Mouse (Mus musculus) embryonic facial prominence, embryonic 14.5 days (tissue): Measurements from ENCODE around the gene Trim45. TPM values are rescaled to one million over a fixed set of nuclear protein-coding genes. Genes with fewer than 3 reads are reported as not detected.

ENCODE experiments used
- ATAC-seq: fragments of 200-750 bp; cut with Nextera tagmentation; 2 replicates; pipeline ENCODE4 v1.8.0; 2017; ENCODE audit warnings: low read depth, moderate number of reproducible peaks, moderate TSS enrichment
- DNase-seq: peaks from one replicate; pipeline ENCODE4 v3.0.0-alpha.2; 2015; ENCODE audit warnings: low spot score
- H3K27ac ChIP-seq: fragments of 300-500 bp; sonication (generic); replicated peaks from 2 replicates; pipeline ENCODE4 v1.5.1; 2014; ENCODE audit warnings: low read depth, mild to moderate bottlenecking, low read length, moderate library complexity
- H3K27me3 ChIP-seq: fragments of 300-500 bp; sonication (generic); replicated peaks from 2 replicates; pipeline ENCODE4 v1.6.1; 2014; ENCODE audit warnings: low read length; ENCODE audit not compliant: control insufficient read depth, insufficient read depth
- H3K36me3 ChIP-seq: fragments of 300-500 bp; sonication (generic); 2 replicates; pipeline ENCODE4 v1.6.1; 2014; ENCODE audit warnings: low read length, mixed read lengths; ENCODE audit not compliant: control insufficient read depth, insufficient read depth
- H3K4me1 ChIP-seq: fragments of 300-500 bp; sonication (generic); 2 replicates; pipeline ENCODE4 v1.6.1; 2014; ENCODE audit warnings: antibody characterized with exemption, low read length; ENCODE audit not compliant: control insufficient read depth, insufficient read depth
- H3K4me2 ChIP-seq: fragments of 300-500 bp; sonication (generic); 2 replicates; pipeline ENCODE4 v1.6.1; 2014; ENCODE audit warnings: low read depth, mild to moderate bottlenecking, low read length, moderate library complexity, mixed read lengths
- H3K4me3 ChIP-seq: fragments of 300-500 bp; sonication (generic); 2 replicates; pipeline ENCODE4 v1.5.1; 2014; ENCODE audit warnings: low read depth, mild to moderate bottlenecking, low read length
- H3K9ac ChIP-seq: fragments of 300-500 bp; sonication (generic); 2 replicates; pipeline ENCODE4 v1.6.1; 2014; ENCODE audit warnings: low read depth, mild to moderate bottlenecking, low read length, moderate library complexity, mixed read lengths
- H3K9me3 ChIP-seq: fragments of 300-500 bp; sonication (generic); 2 replicates; pipeline ENCODE4 v1.6.1; 2016; ENCODE audit warnings: low read length; ENCODE audit not compliant: control insufficient read depth
- WGBS: fragments of 180-500 bp; shearing (Covaris S2); extraction: QIAGEN DNeasy Blood & Tissue Kit; methylation state at CpG from one replicate; pipeline ENCODE4 v1.1.7; 2014; 5-methylcytosine and 5-hydroxymethylcytosine counted together
- polyA plus RNA-seq: library from polyadenylated mRNA; unstranded; fragments of >200 nt; fragmentation: Nextera tagmentation; extraction: Ambion mirVana; gene quantifications from 2 replicates; pipeline ENCODE4 v1.2.1, GENCODE M21; 2014

Trim45 gene
- 3.9 and 7.1 TPM in 2 replicates for polyA plus RNA-seq

- H3K36me3 ChIP-seq, result no peaks in the 10 kb centered on the region
- peak within 1 kb of the TSS; percentile 71 for H3K4me2 ChIP-seq
- DNase-seq (peak; percentile 100), ATAC-seq (peak; percentile 98)
- 0% methylated on average over 38 of the region's 39 CpGs for WGBS
- peak within 1 kb of the TSS; percentile 86 for H3K27ac ChIP-seq
- peak within 1 kb of the TSS; percentile 78 for H3K9ac ChIP-seq
- no peaks in the 10 kb centered on the region for H3K9me3 ChIP-seq
- peak within 1 kb of the TSS; percentile 48 for H3K4me3 ChIP-seq
- H3K27me3 ChIP-seq, result no peaks in the 10 kb centered on the region
- H3K4me1 ChIP-seq, result peaks cover 28% of the 10 kb centered on the region
These were observed at the start of gene Trim45 for GRCm38 (mm10) chr3:100921825-100922505. Trim45 (plus strand) TSS chr3:100922202.

- H3K36me3 ChIP-seq, result no peaks in the 10 kb centered on the region
- no peak overlapping the region for H3K4me3 ChIP-seq
- no peaks in the 10 kb centered on the region for H3K4me1 ChIP-seq
- ATAC-seq (no peak), DNase-seq (no peak)
- H3K4me2 ChIP-seq, result no peak overlapping the region
- H3K27ac ChIP-seq, result no peak overlapping the region
- 84% methylated on average over 4 of the region's 4 CpGs for WGBS
- H3K9me3 ChIP-seq, result no peaks in the 10 kb centered on the region
- H3K9ac ChIP-seq, result no peak overlapping the region
- no peaks in the 10 kb centered on the region for H3K27me3 ChIP-seq
These were observed 44.9 kb upstream of the Trim45 start for GRCm38 (mm10) chr3:100877057-100877456.

GRCm38 (mm10) chr3:100881403-100881802 is 40.6 kb upstream of the Trim45 start:
- no peak overlapping the region for H3K9ac ChIP-seq
- no peak overlapping the region for H3K4me2 ChIP-seq
- DNase-seq, result no peak
- no peaks in the 10 kb centered on the region for H3K4me1 ChIP-seq
- H3K27me3 ChIP-seq, result no peaks in the 10 kb centered on the region
- no peak overlapping the region for H3K4me3 ChIP-seq
- H3K27ac ChIP-seq, result no peak overlapping the region
- 68% methylated on average over 6 of the region's 6 CpGs for WGBS
- no peak for ATAC-seq
- no peaks in the 10 kb centered on the region for H3K36me3 ChIP-seq
- no peaks in the 10 kb centered on the region for H3K9me3 ChIP-seq

DNA sequence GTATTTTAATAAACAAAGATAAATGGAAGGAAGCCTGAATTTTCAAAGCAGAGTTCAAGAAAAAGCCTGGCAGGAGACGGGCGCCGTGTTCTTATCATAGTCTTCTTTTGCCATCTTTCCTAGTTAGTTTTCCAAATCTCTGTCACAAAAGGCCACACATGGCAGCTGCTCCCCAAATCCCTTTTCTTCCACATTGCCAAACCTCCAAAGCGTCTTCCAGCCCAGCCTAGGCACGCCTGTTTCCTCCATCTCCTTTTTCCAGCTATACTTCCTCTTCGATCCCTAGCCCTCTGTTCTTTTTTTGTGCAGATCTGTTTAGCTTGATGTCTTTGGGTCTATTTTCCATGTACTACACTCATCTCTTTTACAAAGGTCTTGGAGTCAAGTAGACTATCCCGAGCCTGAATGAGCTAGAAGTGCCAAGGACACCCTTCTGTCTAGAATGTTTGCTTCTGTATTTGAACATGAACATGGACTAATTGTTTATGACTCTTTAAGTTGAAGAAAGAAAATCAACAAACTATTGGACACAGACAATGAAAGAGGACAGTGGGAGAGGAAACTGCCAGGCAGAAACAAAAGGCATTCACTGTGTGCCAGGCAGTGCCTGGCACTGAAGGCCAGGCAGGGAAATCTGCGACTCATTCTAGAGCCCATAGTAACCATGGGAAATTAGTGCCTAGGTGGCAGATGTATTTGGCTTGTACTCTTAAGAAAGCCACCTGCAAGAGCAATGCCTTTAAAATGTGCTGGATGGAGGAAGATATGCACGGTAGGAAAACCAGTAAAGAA is 40.0 kb upstream of the Trim45 start:
- Histone ChIP-seq H3K36me3 (no peaks in the 10 kb centered on the region), H3K27me3 (no peaks in the 10 kb centered on the region), H3K4me1 (no peaks in the 10 kb centered on the region), H3K4me3 (no peak overlapping the region), H3K27ac (no peak overlapping the region), H3K9ac (no peak overlapping the region), H3K4me2 (no peak overlapping the region), H3K9me3 (0 out of 2 replicates have a peak, but pooled peaks cover 2% of the 10 kb centered on the region)
- ATAC-seq (no peak), DNase-seq (no peak)
- WGBS, result 88% methylated on average over 9 of the region's 9 CpGs

GRCm38 (mm10) chr3:100889234-100889633 is 32.8 kb upstream of the Trim45 start:
- 90% methylated on average over 1 of the region's 1 CpGs for WGBS
- Histone ChIP-seq H3K36me3 (no peaks in the 10 kb centered on the region), H3K9ac (no peak overlapping the region), H3K27me3 (no peaks in the 10 kb centered on the region), H3K4me2 (no peak overlapping the region), H3K9me3 (0 out of 2 replicates have a peak, but pooled peaks cover 2% of the 10 kb centered on the region), H3K4me3 (no peak overlapping the region), H3K4me1 (no peaks in the 10 kb centered on the region), H3K27ac (no peak overlapping the region)
- ATAC-seq (no peak), DNase-seq (no peak)

- no peaks in the 10 kb centered on the region for H3K4me1 ChIP-seq
- ATAC-seq (no peak), DNase-seq (no peak)
- no peak overlapping the region for H3K4me2 ChIP-seq
- no peak overlapping the region for H3K9ac ChIP-seq
- no peaks in the 10 kb centered on the region for H3K27me3 ChIP-seq
- H3K4me3 ChIP-seq, result no peak overlapping the region
- no peak overlapping the region for H3K27ac ChIP-seq
- H3K36me3 ChIP-seq, result no peaks in the 10 kb centered on the region
- 91% methylated on average over 3 of the region's 3 CpGs for WGBS
- H3K9me3 ChIP-seq, result 0 out of 2 replicates have a peak, but pooled peaks cover 2% of the 10 kb centered on the region
These were observed 31.6 kb upstream of the Trim45 start for GRCm38 (mm10) chr3:100890406-100890805.

DNA sequence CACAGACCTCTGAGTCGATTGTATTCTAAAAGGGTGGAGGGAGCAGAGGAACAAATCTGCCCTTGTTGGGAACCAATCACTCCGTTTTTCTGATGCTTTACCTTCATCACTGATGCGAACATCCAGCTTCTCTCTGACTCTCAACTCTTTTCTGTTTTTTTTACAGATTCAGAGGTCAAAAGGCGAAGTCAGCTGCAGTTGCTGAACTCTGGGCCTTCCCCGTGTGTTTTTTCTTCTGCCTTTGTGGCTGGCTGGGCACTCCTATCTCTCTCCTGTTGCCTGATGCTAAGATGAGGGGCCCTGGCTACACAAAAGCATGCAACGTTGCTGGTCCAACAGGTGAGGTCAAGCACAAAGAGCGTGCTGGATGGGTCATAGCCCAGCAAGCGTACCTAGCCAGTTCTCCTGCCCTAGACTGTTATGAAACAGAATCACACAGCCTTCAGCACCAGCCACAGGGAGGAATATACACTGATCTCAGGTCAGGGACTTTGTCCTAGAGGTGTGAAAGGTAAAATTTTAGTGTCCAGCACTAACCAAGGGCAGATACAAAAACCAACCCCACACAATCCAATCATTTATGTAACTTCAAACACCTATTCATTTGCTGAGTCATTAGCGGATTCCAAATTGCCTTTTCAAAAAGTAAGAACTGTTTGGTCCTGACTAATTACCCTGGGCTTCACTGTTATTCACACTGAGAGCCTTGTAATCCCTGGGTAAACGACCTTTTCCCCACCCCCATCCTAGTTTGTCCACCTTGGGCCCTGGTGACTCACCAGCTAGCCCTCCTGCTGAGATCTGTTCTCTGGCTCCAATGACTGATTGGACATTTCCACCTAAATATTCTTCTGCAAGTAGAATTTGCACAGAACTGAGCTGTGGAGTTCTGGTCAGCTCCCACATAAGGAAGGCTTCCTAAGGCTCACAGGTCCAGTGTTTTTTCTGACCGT is 29.3 kb upstream of the Trim45 start:
- H3K9me3 ChIP-seq, result no peaks in the 10 kb centered on the region
- H3K4me3 ChIP-seq, result no peak overlapping the region
- no peak for DNase-seq
- H3K4me1 ChIP-seq, result no peaks in the 10 kb centered on the region
- 59% methylated on average over 11 of the region's 11 CpGs for WGBS
- H3K27ac ChIP-seq, result no peak overlapping the region
- no peak overlapping the region for H3K9ac ChIP-seq
- H3K36me3 ChIP-seq, result no peaks in the 10 kb centered on the region
- H3K4me2 ChIP-seq, result no peak overlapping the region
- H3K27me3 ChIP-seq, result no peaks in the 10 kb centered on the region
- ATAC-seq, result no peak

GRCm38 (mm10) chr3:100895500-100895899 is 26.5 kb upstream of the Trim45 start:
- WGBS, result 84% methylated on average over 6 of the region's 6 CpGs

More at GRCm38 (mm10) chr3:100895500-100895899, 26.5 kb upstream of the Trim45 start:
- no peak overlapping the region for H3K27ac ChIP-seq
- ATAC-seq (no peak), DNase-seq (no peak)
- H3K27me3 ChIP-seq, result no peaks in the 10 kb centered on the region
- H3K36me3 ChIP-seq, result no peaks in the 10 kb centered on the region
- H3K9me3 ChIP-seq, result no peaks in the 10 kb centered on the region
- H3K4me1 ChIP-seq, result no peaks in the 10 kb centered on the region
- H3K4me2 ChIP-seq, result no peak overlapping the region
- no peak overlapping the region for H3K9ac ChIP-seq
- H3K4me3 ChIP-seq, result no peak overlapping the region
